ENCODE assay signal across 28 mouse cellular contexts in the genomic region with DNA sequence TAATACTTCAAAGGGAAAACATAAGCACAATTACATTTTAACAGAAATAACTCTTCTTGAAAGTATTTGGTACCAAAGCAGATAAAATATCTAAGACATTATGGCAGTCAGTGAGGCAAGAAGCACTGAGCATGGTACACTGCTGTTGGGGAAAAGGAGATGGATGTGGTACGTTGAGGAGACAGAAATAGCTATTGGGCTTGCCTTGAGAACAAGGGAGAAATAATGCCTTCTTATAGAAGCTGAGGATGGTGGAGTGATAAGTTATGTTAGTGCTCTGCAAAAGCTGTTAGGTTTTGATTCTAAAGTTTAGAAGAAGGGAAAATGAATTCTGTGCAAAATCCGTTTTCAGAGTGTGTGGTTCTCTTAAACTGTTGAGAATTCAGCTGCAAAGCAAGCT.
"Had no signal": no experiment of that assay in that cellular context is flagged by ENCODE, and none has a peak within 500 bp of the region (broad histone marks: within the 10 kb centered on the region; RNA-seq: fewer than 3 reads in every experiment).

No protein-coding gene starts in this region.

- H3K9me3 ChIP-seq: embryonic facial prominence, embryonic 10.5 days; embryonic facial prominence, embryonic 12.5 days; embryonic facial prominence, embryonic 13.5 days; embryonic facial prominence, embryonic 15.5 days; forebrain, embryonic 10.5 days; forebrain, embryonic 12.5 days; forebrain, embryonic 13.5 days; forebrain, embryonic 15.5 days had no signal

- ATAC-seq: forebrain, embryonic 13.5 days; forebrain, embryonic 14.5 days; forebrain, embryonic 15.5 days; forebrain, embryonic 16.5 days; forebrain, postnatal 0 days had no signal

- H3K36me3 ChIP-seq: embryonic facial prominence, embryonic 10.5 days; embryonic facial prominence, embryonic 12.5 days; embryonic facial prominence, embryonic 13.5 days; embryonic facial prominence, embryonic 15.5 days; forebrain, embryonic 10.5 days; forebrain, embryonic 12.5 days; forebrain, embryonic 15.5 days had no signal

- H3K27ac ChIP-seq: embryonic facial prominence, embryonic 10.5 days; embryonic facial prominence, embryonic 12.5 days; embryonic facial prominence, embryonic 13.5 days; embryonic facial prominence, embryonic 15.5 days; forebrain, embryonic 10.5 days; forebrain, embryonic 12.5 days; forebrain, embryonic 13.5 days; forebrain, embryonic 15.5 days; gastrocnemius, adult 2 months; heart, adult 2 months had no signal

- H3K27me3 ChIP-seq: embryonic facial prominence, embryonic 12.5 days; embryonic facial prominence, embryonic 13.5 days; embryonic facial prominence, embryonic 15.5 days; forebrain, embryonic 12.5 days; forebrain, embryonic 13.5 days; forebrain, embryonic 15.5 days had no signal

- H3K9ac ChIP-seq: embryonic facial prominence, embryonic 12.5 days; embryonic facial prominence, embryonic 13.5 days; embryonic facial prominence, embryonic 15.5 days; forebrain, embryonic 12.5 days; forebrain, embryonic 13.5 days; forebrain, embryonic 15.5 days; forebrain, postnatal 0 days had no signal

- H3K4me2 ChIP-seq: embryonic facial prominence, embryonic 12.5 days; embryonic facial prominence, embryonic 13.5 days; embryonic facial prominence, embryonic 15.5 days; forebrain, embryonic 12.5 days; forebrain, embryonic 13.5 days; forebrain, embryonic 15.5 days had no signal

- DNase-seq: cerebellum, adult 8-10 months; cerebellum, adult 9-10 months; cerebellum, adult 9-11 months; cerebellum, postnatal 10 days; cerebellum, postnatal 14 days; cerebellum, postnatal 25 days; cerebellum, postnatal 36 days; embryo, embryonic 11 days; forebrain, postnatal 0 days; gastrocnemius, adult 2 months; gastrocnemius, postnatal 10 days; gastrocnemius, postnatal 14 days; gastrocnemius, postnatal 25 days; gastrocnemius, postnatal 36 days; heart, adult 11 months; heart, adult 18-20 months; heart, adult 2 months had no signal

- H3K4me1 ChIP-seq: embryonic facial prominence, embryonic 10.5 days; embryonic facial prominence, embryonic 12.5 days; embryonic facial prominence, embryonic 13.5 days; embryonic facial prominence, embryonic 15.5 days; forebrain, embryonic 10.5 days; forebrain, embryonic 12.5 days; forebrain, embryonic 13.5 days; forebrain, embryonic 15.5 days had no signal

- H3K4me3 ChIP-seq: embryonic facial prominence, embryonic 10.5 days; embryonic facial prominence, embryonic 12.5 days; embryonic facial prominence, embryonic 13.5 days; embryonic facial prominence, embryonic 15.5 days; erythroblast, embryonic 14.5 days; forebrain, embryonic 10.5 days; forebrain, embryonic 12.5 days; forebrain, embryonic 13.5 days; forebrain, embryonic 15.5 days; gastrocnemius, adult 2 months; heart, adult 2 months had no signal
